Mouse (Mus musculus): ENCODE results near the gene Cachd1. TPM values are rescaled to one million over a fixed set of nuclear protein-coding genes. Genes with fewer than 3 reads are reported as not detected.

Gene Cachd1
- polyA plus RNA-seq, 1 experiment from 2014 or later: 10.5 TPM

DNA sequence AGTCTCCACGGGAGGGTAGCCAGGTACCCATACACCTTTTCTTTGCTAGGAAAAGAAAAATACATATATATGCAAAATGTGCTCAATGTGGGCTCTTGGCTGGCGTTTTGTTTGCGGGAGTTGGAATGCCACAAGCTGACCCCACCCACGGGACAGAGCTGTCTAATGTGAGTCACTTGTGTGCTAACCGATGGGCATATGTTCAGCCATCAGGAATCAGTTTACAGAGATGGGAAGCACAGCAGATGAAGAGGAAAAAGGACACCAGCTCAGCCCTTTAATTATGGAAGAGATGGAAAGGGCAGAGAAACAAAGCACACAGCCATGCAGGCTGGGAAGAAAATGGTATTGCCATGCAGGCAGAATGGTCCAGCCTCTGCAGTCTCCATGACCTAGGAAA, 250.1 kb downstream of the Cachd1 start:
- Histone ChIP-seq H3K4me1 (replicated peaks; ENCODE audit: control insufficient read depth, insufficient read depth, low read length) (peaks cover 10% of the 10 kb centered on the region; the same call in 1 of the 2 replicates), H3K9ac (ENCODE audit: low read length) (no peak overlapping the region), H3K9me3 (ENCODE audit: control insufficient read depth, low read length) (no peaks in the 10 kb centered on the region), H3K36me3 (ENCODE audit: control insufficient read depth, insufficient read depth, low read length) (no peaks in the 10 kb centered on the region), H3K4me2 (ENCODE audit: low read depth, low read length) (no peak overlapping the region), H3K27me3 (ENCODE audit: control insufficient read depth, insufficient read depth, low read depth, low read length) (no peaks in the 10 kb centered on the region), H3K27ac (ENCODE audit: low read length) (peak overlapping the region; percentile 43; the same call in 1 of the 2 replicates), H3K4me3 (ENCODE audit: low read length) (no peak overlapping the region)
- 54% methylated on average over 5 of the region's 5 CpGs for WGBS
- ATAC-seq (ENCODE audit: low read depth): peak; percentile 11; the same call in 1 of the 2 replicates

GRCm38 (mm10) chr4:101026995-101027394, 250.5 kb downstream of the Cachd1 start:
- no peak overlapping the region for H3K9ac ChIP-seq (ENCODE audit: low read length)
- H3K36me3 ChIP-seq (ENCODE audit: control insufficient read depth, insufficient read depth, low read length): no peaks in the 10 kb centered on the region
- peak; percentile 80 for ATAC-seq (ENCODE audit: low read depth)
- 46% methylated on average over 2 of the region's 2 CpGs for whole genome bisulfite sequencing
- H3K27me3 ChIP-seq (ENCODE audit: control insufficient read depth, insufficient read depth, low read depth, low read length): no peaks in the 10 kb centered on the region
- H3K4me3 ChIP-seq (ENCODE audit: low read length): no peak overlapping the region
- peaks cover 10% of the 10 kb centered on the region; the same call in 1 of the 2 replicates for H3K4me1 ChIP-seq (replicated peaks; ENCODE audit: control insufficient read depth, insufficient read depth, low read length)
- H3K9me3 ChIP-seq (ENCODE audit: control insufficient read depth, low read length): no peaks in the 10 kb centered on the region
- no peak overlapping the region for H3K4me2 ChIP-seq (ENCODE audit: low read depth, low read length)
- peak overlapping the region; percentile 77 for H3K27ac ChIP-seq (ENCODE audit: low read length)

- Histone ChIP-seq H3K4me3 (ENCODE audit: low read length) (no peak overlapping the region), H3K9me3 (ENCODE audit: control insufficient read depth, low read length) (no peaks in the 10 kb centered on the region), H3K27me3 (ENCODE audit: control insufficient read depth, insufficient read depth, low read depth, low read length) (no peaks in the 10 kb centered on the region), H3K4me1 (replicated peaks; ENCODE audit: control insufficient read depth, insufficient read depth, low read length) (peaks cover 10% of the 10 kb centered on the region; the same call in 1 of the 2 replicates), H3K27ac (ENCODE audit: low read length) (no peak overlapping the region), H3K9ac (ENCODE audit: low read length) (no peak overlapping the region), H3K4me2 (ENCODE audit: low read depth, low read length) (no peak overlapping the region), H3K36me3 (ENCODE audit: control insufficient read depth, insufficient read depth, low read length) (no peaks in the 10 kb centered on the region)
- peak; percentile 87 for ATAC-seq (ENCODE audit: low read depth)
- WGBS: 57% methylated on average over 9 of the region's 9 CpGs
Observed at GRCm38 (mm10) chr4:101027852-101028411, 251.5 kb downstream of the Cachd1 start.

- Histone ChIP-seq H3K27ac (ENCODE audit: low read length) (no peak overlapping the region), H3K27me3 (ENCODE audit: control insufficient read depth, insufficient read depth, low read depth, low read length) (no peaks in the 10 kb centered on the region), H3K4me2 (ENCODE audit: low read depth, low read length) (no peak overlapping the region), H3K36me3 (ENCODE audit: control insufficient read depth, insufficient read depth, low read length) (no peaks in the 10 kb centered on the region), H3K4me3 (ENCODE audit: low read length) (no peak overlapping the region), H3K9ac (ENCODE audit: low read length) (no peak overlapping the region), H3K4me1 (replicated peaks; ENCODE audit: control insufficient read depth, insufficient read depth, low read length) (no peaks in the 10 kb centered on the region), H3K9me3 (ENCODE audit: control insufficient read depth, low read length) (no peaks in the 10 kb centered on the region)
- 57% methylated on average over 3 of the region's 3 CpGs for WGBS
- peak; percentile 66; the same call in 1 of the 2 replicates for ATAC-seq (ENCODE audit: low read depth)
Observed at GRCm38 (mm10) chr4:101033047-101033446, 256.6 kb downstream of the Cachd1 start.

DNA sequence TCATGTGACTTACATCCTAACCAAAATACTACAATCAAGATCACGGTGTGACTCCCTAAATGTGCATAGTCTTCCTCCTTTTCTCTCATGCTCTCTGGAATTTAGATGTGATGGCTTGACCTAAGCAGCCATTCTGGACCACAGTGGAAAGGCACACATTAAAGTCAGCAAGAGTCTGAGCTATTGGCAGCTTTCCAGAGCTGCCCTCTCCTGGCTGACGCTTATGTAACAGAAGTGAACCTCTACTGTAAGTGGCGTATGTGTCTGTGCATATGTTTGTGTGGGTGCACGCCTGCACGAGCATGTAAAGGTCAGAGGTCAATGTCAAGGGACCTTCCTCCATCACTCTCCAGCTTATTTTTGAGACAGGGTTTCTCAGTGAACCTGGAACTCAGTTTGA, 258.7 kb downstream of the Cachd1 start:
- Histone ChIP-seq H3K9ac (ENCODE audit: low read length) (no peak overlapping the region), H3K9me3 (ENCODE audit: control insufficient read depth, low read length) (no peaks in the 10 kb centered on the region), H3K4me2 (ENCODE audit: low read depth, low read length) (no peak overlapping the region), H3K36me3 (ENCODE audit: control insufficient read depth, insufficient read depth, low read length) (no peaks in the 10 kb centered on the region), H3K4me1 (replicated peaks; ENCODE audit: control insufficient read depth, insufficient read depth, low read length) (no peaks in the 10 kb centered on the region), H3K27me3 (ENCODE audit: control insufficient read depth, insufficient read depth, low read depth, low read length) (no peaks in the 10 kb centered on the region), H3K27ac (ENCODE audit: low read length) (no peak overlapping the region), H3K4me3 (ENCODE audit: low read length) (no peak overlapping the region)
- whole genome bisulfite sequencing: 48% methylated on average over 5 of the region's 5 CpGs
- peak; percentile 59; the same call in 1 of the 2 replicates for ATAC-seq (ENCODE audit: low read depth)

DNA sequence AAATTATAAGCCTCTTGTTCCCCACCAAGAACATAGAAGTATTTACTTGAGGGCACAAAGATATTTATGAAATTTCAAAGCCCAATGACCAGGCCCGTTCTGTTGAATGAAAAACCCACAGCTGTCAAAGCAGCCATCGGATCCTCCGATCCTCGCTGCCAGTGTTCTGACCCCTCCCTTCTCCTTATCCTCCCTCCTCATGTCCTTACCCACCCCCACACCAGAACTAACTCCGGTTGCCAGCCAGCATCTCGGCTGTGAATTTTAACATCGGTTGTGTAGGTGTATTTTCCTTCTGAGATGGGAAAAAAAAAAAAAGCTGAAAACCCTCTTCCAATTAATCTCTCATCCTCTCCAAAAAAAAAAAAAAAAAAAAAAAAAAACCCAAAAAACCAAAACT, 260.7 kb downstream of the Cachd1 start:
- H3K27me3 ChIP-seq (ENCODE audit: control insufficient read depth, insufficient read depth, low read depth, low read length): no peaks in the 10 kb centered on the region
- H3K27ac ChIP-seq (ENCODE audit: low read length): no peak overlapping the region
- no peak overlapping the region for H3K4me3 ChIP-seq (ENCODE audit: low read length)
- H3K4me2 ChIP-seq (ENCODE audit: low read depth, low read length): no peak overlapping the region
- H3K9ac ChIP-seq (ENCODE audit: low read length): no peak overlapping the region
- WGBS: 66% methylated on average over 7 of the region's 7 CpGs
- no peak for ATAC-seq (ENCODE audit: low read depth)
- no peaks in the 10 kb centered on the region for H3K4me1 ChIP-seq (replicated peaks; ENCODE audit: control insufficient read depth, insufficient read depth, low read length)
- H3K36me3 ChIP-seq (ENCODE audit: control insufficient read depth, insufficient read depth, low read length): no peaks in the 10 kb centered on the region
- H3K9me3 ChIP-seq (ENCODE audit: control insufficient read depth, low read length): no peaks in the 10 kb centered on the region

GRCm38 (mm10) chr4:101043691-101044090, 267.2 kb downstream of the Cachd1 start:
- H3K36me3 ChIP-seq (ENCODE audit: control insufficient read depth, insufficient read depth, low read length): no peaks in the 10 kb centered on the region
- 0 out of 2 replicates have a peak overlapping the region, but pooled peaks have one; percentile 44 for H3K27ac ChIP-seq (ENCODE audit: low read length)
- H3K4me2 ChIP-seq (ENCODE audit: low read depth, low read length): no peak overlapping the region
- no peaks in the 10 kb centered on the region; the same call in 1 of the 2 replicates for H3K4me1 ChIP-seq (replicated peaks; ENCODE audit: control insufficient read depth, insufficient read depth, low read length)
- ATAC-seq (ENCODE audit: low read depth): peak; percentile 88
- H3K4me3 ChIP-seq (ENCODE audit: low read length): no peak overlapping the region
- no peaks in the 10 kb centered on the region for H3K27me3 ChIP-seq (ENCODE audit: control insufficient read depth, insufficient read depth, low read depth, low read length)
- H3K9me3 ChIP-seq (ENCODE audit: control insufficient read depth, low read length): no peaks in the 10 kb centered on the region
- no peak overlapping the region for H3K9ac ChIP-seq (ENCODE audit: low read length)
- WGBS: 55% methylated on average over 2 of the region's 2 CpGs

DNA sequence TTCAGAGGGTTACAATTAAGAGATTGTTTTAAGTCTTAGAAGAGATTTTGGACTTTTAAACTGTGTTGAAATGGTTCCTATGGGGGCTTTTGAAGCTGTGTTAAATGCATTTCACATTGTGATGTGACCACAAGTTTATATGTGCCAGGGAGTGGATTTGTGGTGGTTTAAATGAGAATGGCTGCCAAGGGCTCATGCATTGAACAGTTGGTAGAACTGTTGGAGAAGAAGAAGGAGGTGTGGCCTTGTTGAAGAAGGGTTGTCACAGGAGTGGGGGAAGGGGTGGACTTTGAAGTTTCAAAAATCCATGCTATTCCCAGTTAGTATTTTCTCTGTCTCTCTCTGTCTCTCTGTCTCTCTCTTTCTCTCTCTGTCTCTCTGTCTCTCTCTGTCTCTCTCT, 267.7 kb downstream of the Cachd1 start:
- Histone ChIP-seq H3K27ac (ENCODE audit: low read length) (0 out of 2 replicates have a peak overlapping the region, but pooled peaks have one; percentile 18), H3K27me3 (ENCODE audit: control insufficient read depth, insufficient read depth, low read depth, low read length) (no peaks in the 10 kb centered on the region), H3K4me1 (replicated peaks; ENCODE audit: control insufficient read depth, insufficient read depth, low read length) (no peaks in the 10 kb centered on the region; the same call in 1 of the 2 replicates), H3K36me3 (ENCODE audit: control insufficient read depth, insufficient read depth, low read length) (no peaks in the 10 kb centered on the region), H3K4me2 (ENCODE audit: low read depth, low read length) (no peak overlapping the region), H3K9ac (ENCODE audit: low read length) (no peak overlapping the region), H3K9me3 (ENCODE audit: control insufficient read depth, low read length) (no peaks in the 10 kb centered on the region), H3K4me3 (ENCODE audit: low read length) (no peak overlapping the region)
- ATAC-seq (ENCODE audit: low read depth): peak; percentile 48

DNA sequence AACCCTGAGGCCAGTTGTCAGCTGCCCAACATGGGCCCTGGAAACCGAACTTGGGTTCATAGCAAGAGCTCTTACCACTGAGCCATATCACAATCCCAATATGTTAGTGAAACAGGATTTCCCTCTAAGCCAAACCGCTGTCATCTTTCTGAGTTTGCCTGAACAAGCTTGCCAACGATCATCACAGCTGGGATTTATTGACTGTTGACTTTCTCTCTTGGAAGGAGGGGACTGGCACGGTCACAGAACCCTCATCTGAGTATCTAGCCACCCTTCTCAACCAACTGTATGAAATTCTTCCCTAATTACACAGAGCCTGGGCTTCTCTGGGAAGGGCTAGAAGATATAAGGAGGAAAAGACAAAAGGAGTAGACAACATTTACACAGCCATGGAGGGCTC, 270.1 kb downstream of the Cachd1 start:
- Histone ChIP-seq H3K4me1 (replicated peaks; ENCODE audit: control insufficient read depth, insufficient read depth, low read length) (no peaks in the 10 kb centered on the region; the same call in 1 of the 2 replicates), H3K9me3 (ENCODE audit: control insufficient read depth, low read length) (no peaks in the 10 kb centered on the region), H3K27ac (ENCODE audit: low read length) (no peak overlapping the region), H3K27me3 (ENCODE audit: control insufficient read depth, insufficient read depth, low read depth, low read length) (no peaks in the 10 kb centered on the region), H3K9ac (ENCODE audit: low read length) (no peak overlapping the region), H3K36me3 (ENCODE audit: control insufficient read depth, insufficient read depth, low read length) (no peaks in the 10 kb centered on the region), H3K4me3 (ENCODE audit: low read length) (no peak overlapping the region), H3K4me2 (ENCODE audit: low read depth, low read length) (no peak overlapping the region)
- no peak for ATAC-seq (ENCODE audit: low read depth)
- 41% methylated on average over 4 of the region's 4 CpGs for WGBS
